Mouse (Mus musculus): Measurements from ENCODE around the gene Dsel. TPM values are rescaled to one million over a fixed set of nuclear protein-coding genes. Genes with fewer than 3 reads are reported as not detected.

Gene Dsel
- polyA plus RNA-seq, 1 experiment from 2014 or later: 11.0 TPM

- ATAC-seq: no peak
- no peaks in the 10 kb centered on the region for H3K36me3 ChIP-seq (ENCODE audit: control insufficient read depth, insufficient read depth, low read length)
- no peak overlapping the region for H3K4me2 ChIP-seq (ENCODE audit: low read length)
- no peak overlapping the region for H3K9ac ChIP-seq (ENCODE audit: low read depth, low read length)
- no peak overlapping the region for H3K27ac ChIP-seq (ENCODE audit: low read length)
- H3K27me3 ChIP-seq (ENCODE audit: control insufficient read depth, insufficient read depth, low read depth, low read length): no peaks in the 10 kb centered on the region
- H3K4me3 ChIP-seq (ENCODE audit: low read depth, low read length): no peak overlapping the region
- 58% methylated on average over 2 of the region's 2 CpGs for whole genome bisulfite sequencing
- H3K9me3 ChIP-seq (replicated peaks; ENCODE audit: control insufficient read depth, low read length, poor library complexity, severe bottlenecking): no peaks in the 10 kb centered on the region
- no peaks in the 10 kb centered on the region for H3K4me1 ChIP-seq (ENCODE audit: control insufficient read depth, insufficient read depth, low read length)
These were observed 31.0 kb downstream of the Dsel start for GRCm38 (mm10) chr1:111833583-111834225.
